Mouse (Mus musculus) kidney, adult 2 months (tissue): ENCODE data around the gene H2-Ke6.
A peak's percentile ranks its signal among the peaks of the same experiment; 100 is the strongest.

ENCODE experiments used
- CTCF ChIP-seq: fragments of 200-500 bp; conservative IDR thresholded peaks from 2 replicates; pipeline ENCODE4 v1.5.1; 2011; ENCODE audit warnings: low read depth, mild to moderate bottlenecking, control low read depth, low read length, moderate library complexity, mixed read lengths; ENCODE audit not compliant: insufficient read depth, insufficient read length
- POLR2A ChIP-seq: fragments of 200-500 bp; IDR thresholded peaks from one replicate; pipeline ENCODE4 v1.6.1; 2011; ENCODE audit warnings: low read depth, low read length, control low read depth

GRCm38 (mm10) chr17:34075271-34075670 is 47.4 kb upstream of the H2-Ke6 start:
- no peak for TF ChIP-seq POLR2A
- 0 out of 2 replicates have a peak, but pooled peaks have one; percentile 13 for TF ChIP-seq CTCF
